Mouse (Mus musculus) hindlimb bud, embryonic 11.5 days (tissue): ENCODE measurements around the gene Jak2.

Experiments
- DNase-seq: peaks from one replicate; pipeline ENCODE4 v3.0.0-alpha.2; 2012; ENCODE audit warnings: low read depth, low spot score; ENCODE audit errors: extremely low spot score

Gene Jak2

DNA sequence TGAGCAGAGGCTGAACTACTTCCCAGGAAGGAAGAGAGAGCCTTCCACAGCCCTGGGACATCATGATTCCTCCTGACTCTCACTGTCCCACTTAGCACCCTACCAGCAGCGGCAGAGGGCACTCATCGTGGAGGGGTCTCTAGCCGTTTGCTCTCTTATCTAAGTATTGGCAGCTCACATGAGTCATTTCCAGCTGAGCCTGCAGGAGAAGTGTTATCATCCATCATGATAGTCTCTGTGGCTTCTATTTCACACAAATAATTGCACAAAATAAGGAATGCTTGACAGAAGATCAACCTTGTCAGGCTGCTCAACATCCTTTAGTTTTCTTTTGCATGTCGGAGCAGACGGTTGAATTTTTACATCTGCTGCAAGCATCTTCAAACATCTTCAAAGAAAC is 108.6 kb downstream of the Jak2 start:
- no peak for DNase-seq

DNA sequence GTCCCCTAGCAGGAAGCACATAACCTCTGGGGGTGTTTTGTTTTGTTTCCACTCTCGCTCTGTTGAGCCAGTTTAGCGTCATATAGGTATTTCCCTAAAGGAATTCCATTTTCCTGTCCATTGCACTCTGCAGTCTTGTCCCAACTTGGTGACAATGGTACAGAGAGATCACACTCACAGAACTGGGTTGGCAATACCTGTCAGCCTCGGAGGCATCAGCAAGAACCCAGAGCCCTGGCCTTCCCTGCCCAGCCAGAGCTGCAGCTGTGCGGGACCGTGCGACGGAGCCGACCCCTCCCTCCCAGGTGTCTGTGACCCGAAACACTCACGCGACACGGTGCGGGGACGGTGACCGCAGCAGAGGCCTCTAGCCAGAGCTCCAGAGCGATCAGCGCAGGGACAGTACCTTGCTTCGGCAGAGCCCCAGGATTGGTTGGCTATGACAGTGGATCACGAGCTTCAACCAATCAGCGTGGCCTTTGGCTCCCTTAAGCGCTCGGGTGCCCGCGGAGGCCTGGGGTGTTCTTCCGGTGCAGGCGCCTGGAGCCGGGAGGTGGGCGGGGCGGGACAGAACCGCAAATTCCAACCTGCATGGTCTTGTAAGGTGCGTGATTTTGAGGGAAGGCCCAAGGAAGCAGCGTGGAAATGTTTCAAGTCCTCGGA is 110.0 kb downstream of the Jak2 start:
- no peak for DNase-seq

GRCm38 (mm10) chr19:29362173-29362930 is 110.7 kb downstream of the Jak2 start:
- DNase-seq: no peak
